Mouse (Mus musculus) kidney, adult 2 months (tissue): ENCODE results near the gene U2af2.

ENCODE experiments used
- CTCF ChIP-seq: fragments of 200-500 bp; conservative IDR thresholded peaks from 2 replicates; pipeline ENCODE4 v1.5.1; 2011; ENCODE audit warnings: low read depth, mild to moderate bottlenecking, control low read depth, low read length, moderate library complexity, mixed read lengths; ENCODE audit not compliant: insufficient read depth, insufficient read length
- POLR2A ChIP-seq: fragments of 200-500 bp; IDR thresholded peaks from one replicate; pipeline ENCODE4 v1.6.1; 2011; ENCODE audit warnings: low read depth, low read length, control low read depth

GRCm38 (mm10) chr7:5098769-5099168 lies 36.8 kb downstream of the U2af2 start:
- no peak for TF ChIP-seq POLR2A
- TF ChIP-seq CTCF: no peak
